Mouse (Mus musculus): Measurements from ENCODE around the gene Atg4d. TPM values are rescaled to one million over a fixed set of nuclear protein-coding genes. Genes with fewer than 3 reads are reported as not detected.

Gene Atg4d
- total and polyA plus RNA-seq, 3 experiments, result 83.9 to 99.7 TPM; not detected in 1

DNA sequence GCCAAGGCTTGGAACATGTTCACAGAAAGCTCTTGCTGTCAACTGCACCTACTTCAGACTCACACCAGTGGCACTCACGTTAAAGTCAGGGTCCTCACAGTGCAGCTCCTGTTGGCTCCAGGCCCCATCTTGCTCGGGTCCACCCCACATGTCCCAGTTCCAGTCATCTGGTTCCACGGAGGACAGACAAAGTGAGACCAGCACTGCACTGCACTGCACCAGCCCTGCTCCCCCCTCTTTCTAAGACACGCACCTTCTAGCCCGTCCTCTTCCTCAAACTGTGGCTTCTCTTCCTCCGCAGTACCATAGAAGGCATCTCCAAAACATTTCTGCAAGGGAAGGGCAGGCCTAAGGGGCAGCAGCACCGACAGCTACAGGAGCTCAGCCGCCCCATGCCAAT, 11.2 kb downstream of the Atg4d start (continued):
- TF ChIP-seq ZMIZ1 (IDR thresholded peaks at IDR 0.05; ENCODE audit: low read depth, low read length) (peak; percentile 79), SMC3 (IDR thresholded peaks at IDR 0.05; ENCODE audit: low read depth, low read length) (no peak), ZKSCAN1 (IDR thresholded peaks at IDR 0.05; ENCODE audit: low read depth, low read length) (0 out of 2 replicates have a peak, but pooled peaks have one; percentile 25), MEF2A (IDR thresholded peaks at IDR 0.05; ENCODE audit: extremely low read depth, insufficient replicate concordance, low read depth, low read length, poor library complexity, severe bottlenecking) (no peak), POLR2AphosphoS5 (IDR thresholded peaks at IDR 0.05; ENCODE audit: borderline replicate concordance, low read depth, low read length) (peak; percentile 72; the same call in 1 of the 2 replicates), GABPA (IDR thresholded peaks at IDR 0.05; ENCODE audit: low read depth, low read length) (no peak), MXI1 (IDR thresholded peaks at IDR 0.05; ENCODE audit: low read depth, low read length) (no peak; the same call in 1 of the 2 replicates)

DNA sequence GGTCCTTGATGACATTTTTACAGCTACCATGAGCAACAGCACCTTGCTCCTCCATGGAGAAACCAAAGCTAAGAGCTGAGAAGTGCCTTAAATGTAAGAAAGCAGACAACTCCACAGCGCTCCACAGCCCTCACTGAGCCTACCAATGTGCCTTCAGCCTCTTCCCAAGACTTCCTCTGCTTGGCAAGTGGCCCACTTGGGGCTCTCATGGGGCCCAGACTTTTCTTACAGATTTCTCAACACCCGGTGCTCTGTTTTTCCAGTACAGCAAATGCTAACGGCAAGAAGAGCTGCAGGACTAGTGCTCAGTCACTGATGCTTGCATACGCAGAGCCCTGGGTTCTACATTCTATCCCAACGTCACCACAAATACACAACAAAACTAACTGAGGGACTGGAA, 12.7 kb downstream of the Atg4d start:
- H3K4me1 ChIP-seq (ENCODE audit: control insufficient read depth in 1 of 2, insufficient read depth in 2 of 2, low read length in 2 of 2), result no peaks in the 10 kb centered on the region
- no peak overlapping the region for H3K4me3 ChIP-seq (ENCODE audit: control insufficient read depth in 1 of 2, insufficient read depth in 1 of 2, low read depth in 2 of 2, low read length in 2 of 2)
- H3K27ac ChIP-seq (ENCODE audit: control insufficient read depth, low read depth, low read length), result no peak overlapping the region
- peaks cover 0 to 77% of the 10 kb centered on the region in 2 experiments; a peak in 2 of 4 replicates for H3K36me3 ChIP-seq (ENCODE audit: control insufficient read depth in 1 of 2, insufficient read depth in 2 of 2, low read length in 2 of 2)
- no peaks in the 10 kb centered on the region for H3K9me3 ChIP-seq (replicated peaks; ENCODE audit: insufficient read depth, low read length)
- DNase-seq (ENCODE audit: low read depth, low spot score), result peak; percentile 40
- no peak overlapping the region for H3K9ac ChIP-seq (ENCODE audit: control insufficient read depth, low read depth, low read length, poor library complexity, severe bottlenecking)
- no peaks in the 10 kb centered on the region for H3K79me2 ChIP-seq (ENCODE audit: control insufficient read depth, insufficient read depth, low read length, poor library complexity)
- H3K27me3 ChIP-seq (ENCODE audit: control insufficient read depth in 1 of 2, insufficient read depth in 2 of 2, low read length in 2 of 2), result no peaks in the 10 kb centered on the region
- TF ChIP-seq UBTF (IDR thresholded peaks at IDR 0.05; ENCODE audit: borderline replicate concordance, insufficient read depth, low read depth, low read length), result no peak
- no peak for TF ChIP-seq USF2 (IDR thresholded peaks at IDR 0.05; ENCODE audit: borderline replicate concordance in 1 of 2, insufficient read depth in 1 of 2, low read depth in 1 of 2, low read length in 2 of 2)
- TF ChIP-seq ZMIZ1 (IDR thresholded peaks at IDR 0.05; ENCODE audit: low read depth, low read length), result 0 out of 2 replicates have a peak, but pooled peaks have one; percentile 26

DNA sequence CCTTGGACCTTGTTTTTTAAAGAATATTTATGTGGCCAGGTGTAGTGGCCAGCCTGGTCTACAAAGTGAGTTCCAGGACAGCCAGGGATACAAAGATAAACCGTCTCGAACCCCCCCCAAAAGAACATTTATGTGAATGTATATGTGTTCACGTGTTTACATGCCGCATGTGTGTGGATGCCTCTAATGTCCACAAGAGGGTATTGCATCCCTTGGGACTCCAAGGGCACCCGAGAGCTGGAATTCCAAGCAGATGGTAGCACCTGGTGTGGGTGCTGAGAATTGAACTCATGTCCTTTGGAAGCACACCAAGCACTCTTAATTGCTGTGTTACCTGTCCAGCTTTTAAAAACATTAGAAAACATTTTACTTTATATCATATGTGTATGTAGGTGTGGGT, 18.5 kb downstream of the Atg4d start:
- Histone ChIP-seq H3K4me3 (ENCODE audit: control insufficient read depth in 1 of 2, insufficient read depth in 1 of 2, low read depth in 2 of 2, low read length in 2 of 2) (no peak overlapping the region), H3K79me2 (ENCODE audit: control insufficient read depth, insufficient read depth, low read length, poor library complexity) (peaks cover 27% of the 10 kb centered on the region), H3K27ac (ENCODE audit: control insufficient read depth, low read depth, low read length) (no peak overlapping the region), H3K4me1 (ENCODE audit: control insufficient read depth in 1 of 2, insufficient read depth in 2 of 2, low read length in 2 of 2) (peaks cover 11 to 12% of the 10 kb centered on the region in 2 experiments), H3K36me3 (ENCODE audit: control insufficient read depth in 1 of 2, insufficient read depth in 2 of 2, low read length in 2 of 2) (peaks cover 18 to 48% of the 10 kb centered on the region in 2 experiments), H3K9ac (ENCODE audit: control insufficient read depth, low read depth, low read length, poor library complexity, severe bottlenecking) (no peak overlapping the region), H3K9me3 (replicated peaks; ENCODE audit: insufficient read depth, low read length) (no peaks in the 10 kb centered on the region), H3K27me3 (ENCODE audit: control insufficient read depth in 1 of 2, insufficient read depth in 2 of 2, low read length in 2 of 2) (no peaks in the 10 kb centered on the region)
- TF ChIP-seq NRF1 (IDR thresholded peaks at IDR 0.05; ENCODE audit: insufficient read depth, low read depth, low read length, poor library complexity, severe bottlenecking), result no peak
- peak in 1 of 3 experiments; percentile 58; a peak in 2 of 6 replicates for TF ChIP-seq CTCF (IDR thresholded peaks at IDR 0.05 in 2 of 3, conservative IDR thresholded peaks at IDR 0.05 in 1 of 3; ENCODE audit: control insufficient read depth in 1 of 3, insufficient read depth in 1 of 3, low read depth in 2 of 3, low read length in 3 of 3, poor library complexity in 1 of 3, severe bottlenecking in 1 of 3)
- DNase-seq (ENCODE audit: low read depth, low spot score), result peak; percentile 69
